Mouse (Mus musculus) G1E (cell line): Measurements from ENCODE around the gene Lmna. TPM values are rescaled to one million over a fixed set of nuclear protein-coding genes. Genes with fewer than 3 reads are reported as not detected.

Experiments used
- ATAC-seq: 2 replicates; pipeline ENCODE4 v1.8.0; 2016; ENCODE audit warnings: mild to moderate bottlenecking; ENCODE audit not compliant: insufficient number of reproducible peaks, poor library complexity, low FRiP score, severe bottlenecking; ENCODE audit errors: extremely low read depth
- DNase-seq: peaks from one replicate; pipeline ENCODE4 v3.0.0; 2012; ENCODE audit warnings: low spot score
- H3K27me3 ChIP-seq: 2 replicates; pipeline ENCODE4 v1.6.1; 2012; ENCODE audit warnings: mild to moderate bottlenecking, low read length, inconsistent platforms; ENCODE audit not compliant: insufficient read depth
- H3K36me3 ChIP-seq: replicated peaks from 2 replicates; pipeline ENCODE3; 2012; ENCODE audit warnings: mild to moderate bottlenecking, inconsistent platforms
- H3K4me1 ChIP-seq: 2 replicates; pipeline ENCODE4 v1.6.1; 2012; ENCODE audit warnings: low read depth, low read length, inconsistent platforms, mixed read lengths; ENCODE audit not compliant: insufficient read depth
- H3K4me3 ChIP-seq: 2 replicates; pipeline ENCODE4 v1.5.1; 2012; ENCODE audit warnings: low read depth, mild to moderate bottlenecking, inconsistent platforms, low read length, moderate library complexity, mixed read lengths
- H3K9me3 ChIP-seq: replicated peaks from 2 replicates; pipeline ENCODE4 v1.6.1; 2012; ENCODE audit warnings: inconsistent platforms
- CTCF ChIP-seq: IDR thresholded peaks from 2 replicates; pipeline ENCODE4 v1.5.1; 2012; ENCODE audit warnings: low read depth, low read length, inconsistent platforms, mixed read lengths
- GATA1 ChIP-seq: IDR thresholded peaks from 2 replicates; pipeline ENCODE4 v1.6.1; 2012; ENCODE audit warnings: borderline replicate concordance, low read length, inconsistent platforms, mixed read lengths
- GATA2 ChIP-seq: IDR thresholded peaks from 2 replicates; pipeline ENCODE4 v1.6.1; 2012; ENCODE audit warnings: low read depth, low read length, inconsistent platforms, borderline replicate concordance
- POLR2AphosphoS5 ChIP-seq: IDR thresholded peaks from 2 replicates; pipeline ENCODE4 v1.6.1; 2012; ENCODE audit warnings: low read depth, low read length, inconsistent platforms; ENCODE audit not compliant: insufficient replicate concordance
- TAL1 ChIP-seq: conservative IDR thresholded peaks from 2 replicates; pipeline ENCODE4 v1.6.1; 2012; ENCODE audit warnings: low read depth, low read length, inconsistent platforms, mixed read lengths
- polyA plus RNA-seq: library from polyadenylated mRNA; stranded (reverse); fragments of >175 nt; gene quantifications from 2 replicates; pipeline ENCODE4 v1.2.3, GENCODE M21; 2012
- total RNA-seq, 2 experiments: library from RNA; stranded (forward) in 1 of 2; stranded (reverse) in 1 of 2; fragments of 200-1000 nt in 1 of 2; fragments of >200 nt in 1 of 2; fragmentation: Nextera tagmentation in 1 of 2; gene quantifications; 2 replicates each; pipeline ENCODE4 v1.2.3; 2014 to 2017

Gene Lmna
- total and polyA plus RNA-seq, 3 experiments: 72.1 to 336 (median 98.2) TPM

GRCm38 (mm10) chr3:88481372-88482040 lies 28.2 kb downstream of the Lmna start:
- Histone ChIP-seq H3K9me3 (no peaks in the 10 kb centered on the region), H3K4me3 (no peak overlapping the region), H3K27me3 (no peaks in the 10 kb centered on the region), H3K36me3 (peaks cover 61% of the 10 kb centered on the region), H3K4me1 (peaks cover 37% of the 10 kb centered on the region)
- no peak for ATAC-seq
- TF ChIP-seq TAL1: no peak
- TF ChIP-seq CTCF: no peak
- TF ChIP-seq GATA1: no peak
- no peak for TF ChIP-seq POLR2AphosphoS5
- no peak for TF ChIP-seq GATA2
- no peak for DNase-seq

- no peak for ATAC-seq
- TF ChIP-seq TAL1 (no peak), GATA2 (no peak), GATA1 (no peak), POLR2AphosphoS5 (no peak), CTCF (no peak)
- H3K36me3 ChIP-seq: peaks cover 53% of the 10 kb centered on the region
Observed at GRCm38 (mm10) chr3:88480679-88481078, 29.1 kb downstream of the Lmna start.

GRCm38 (mm10) chr3:88479828-88480227 lies 29.9 kb downstream of the Lmna start:
- peaks cover 45% of the 10 kb centered on the region for H3K36me3 ChIP-seq
- H3K9me3 ChIP-seq: no peaks in the 10 kb centered on the region
- no peak for ATAC-seq
- TF ChIP-seq CTCF (no peak), GATA1 (no peak), GATA2 (no peak), TAL1 (no peak), POLR2AphosphoS5 (no peak)
- H3K4me1 ChIP-seq: peaks cover 33% of the 10 kb centered on the region
- H3K4me3 ChIP-seq: no peak overlapping the region
- no peak for DNase-seq
- peaks cover 1% of the 10 kb centered on the region; the same call in 1 of the 2 replicates for H3K27me3 ChIP-seq

More at GRCm38 (mm10) chr3:88480679-88481078, 29.1 kb downstream of the Lmna start:
- Histone ChIP-seq H3K9me3 (no peaks in the 10 kb centered on the region), H3K27me3 (no peaks in the 10 kb centered on the region), H3K4me3 (no peak overlapping the region), H3K4me1 (peaks cover 34% of the 10 kb centered on the region)
- DNase-seq: no peak

GRCm38 (mm10) chr3:88479163-88479562 lies 30.6 kb downstream of the Lmna start:
- ATAC-seq (no peak; the same call in 1 of the 2 replicates), DNase-seq (no peak)
- peaks cover 7% of the 10 kb centered on the region; the same call in 1 of the 2 replicates for H3K27me3 ChIP-seq
- TF ChIP-seq POLR2AphosphoS5: no peak
- no peak for TF ChIP-seq GATA2
- no peak for TF ChIP-seq GATA1
- TF ChIP-seq CTCF: no peak
- no peak for TF ChIP-seq TAL1
- peaks cover 29% of the 10 kb centered on the region for H3K4me1 ChIP-seq
- no peak overlapping the region for H3K4me3 ChIP-seq
- H3K9me3 ChIP-seq: no peaks in the 10 kb centered on the region
- peaks cover 38% of the 10 kb centered on the region for H3K36me3 ChIP-seq

GRCm38 (mm10) chr3:88477735-88478134 lies 32.0 kb downstream of the Lmna start:
- TF ChIP-seq POLR2AphosphoS5 (no peak), CTCF (peak; percentile 85), GATA2 (no peak)
- Histone ChIP-seq H3K4me3 (no peak overlapping the region), H3K27me3 (peaks cover 15% of the 10 kb centered on the region), H3K9me3 (no peaks in the 10 kb centered on the region), H3K4me1 (peaks cover 23% of the 10 kb centered on the region), H3K36me3 (peaks cover 24% of the 10 kb centered on the region)
- ATAC-seq (peak; percentile 28; the same call in 1 of the 2 replicates), DNase-seq (no peak)

GRCm38 (mm10) chr3:88476403-88476802 lies 33.4 kb downstream of the Lmna start:
- H3K4me1 ChIP-seq: peaks cover 18% of the 10 kb centered on the region
- ATAC-seq (no peak), DNase-seq (no peak)
- H3K9me3 ChIP-seq: no peaks in the 10 kb centered on the region
- peaks cover 21% of the 10 kb centered on the region for H3K27me3 ChIP-seq
- peaks cover 11% of the 10 kb centered on the region for H3K36me3 ChIP-seq
- TF ChIP-seq GATA1: no peak
- TF ChIP-seq GATA2: no peak
- no peak for TF ChIP-seq CTCF
- TF ChIP-seq TAL1: no peak
- TF ChIP-seq POLR2AphosphoS5: no peak
- no peak overlapping the region for H3K4me3 ChIP-seq
